Mouse (Mus musculus): ENCODE measurements at regions not wholly inside any gene's neighbourhood (a gene's known extent, or its start where the extent isn't known, plus 50 kb on each side); places are given as distances from the start of the nearest gene placed in this dataset.

DNA sequence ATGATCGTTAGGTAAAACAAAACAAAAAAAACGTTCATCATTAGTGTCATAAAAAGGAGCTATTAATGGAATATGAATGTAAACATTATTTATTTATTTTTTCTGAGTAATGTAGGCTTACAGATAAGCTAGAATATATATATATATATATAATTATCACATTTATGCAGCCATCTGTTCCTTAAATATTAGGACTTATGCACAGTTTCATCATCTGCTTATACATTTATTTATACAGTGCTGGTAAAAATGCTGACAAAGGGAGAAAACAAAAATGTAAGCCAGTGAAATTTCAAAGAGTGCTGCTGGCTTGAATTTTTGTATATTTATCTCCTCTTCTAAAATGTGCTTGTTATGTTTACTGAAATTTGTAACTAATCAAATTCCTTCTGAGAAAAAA, 4841.7 kb upstream of the Gm7489 start:
- DNase-seq (ENCODE audit: low spot score): no peak

GRCm38 (mm10) chr15:49065069-49065468, 4819.6 kb upstream of the Gm7489 start:
- no peak for DNase-seq (ENCODE audit: low spot score)

DNA sequence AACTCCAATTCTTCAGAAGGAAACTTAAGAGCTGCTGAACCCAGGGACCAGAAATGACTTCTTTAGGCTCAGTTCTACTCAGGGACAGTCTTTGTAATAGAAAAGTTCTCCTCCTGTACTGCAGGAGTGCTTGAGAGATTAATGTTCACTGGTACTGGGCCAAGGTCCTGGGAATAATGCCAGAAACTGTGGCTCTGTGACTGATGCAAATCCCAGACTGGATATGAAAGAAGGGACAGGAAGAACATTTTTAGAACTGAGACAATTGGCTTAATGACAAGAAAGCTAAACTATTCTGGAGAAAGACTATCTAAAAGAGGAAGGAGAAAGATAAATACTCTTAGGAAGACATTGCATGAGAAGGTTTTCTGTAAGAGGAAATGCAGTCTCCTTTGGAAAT, 4818.8 kb upstream of the Gm7489 start:
- peak; percentile 54 for DNase-seq (ENCODE audit: low spot score)

DNA sequence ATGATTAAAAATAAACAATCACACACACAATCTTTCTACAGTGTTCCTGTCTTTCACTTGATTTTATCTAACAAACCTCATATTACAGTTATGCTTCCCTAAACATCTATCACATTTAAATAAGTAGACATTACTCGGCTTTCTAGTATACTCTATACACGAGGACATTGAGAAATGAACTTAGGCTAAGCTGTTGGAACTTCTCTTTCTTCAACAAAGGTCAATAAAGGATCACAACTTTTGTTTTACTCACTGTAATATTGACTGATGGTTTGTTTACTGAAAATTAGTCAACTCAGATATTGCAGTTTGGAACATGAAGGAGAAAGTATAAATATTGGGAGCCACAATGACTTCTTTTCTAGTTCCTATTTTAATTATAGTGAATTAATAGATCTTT, 4818.3 kb upstream of the Gm7489 start:
- no peak for DNase-seq (ENCODE audit: low spot score)
